Mouse (Mus musculus): ENCODE measurements around the gene Tmem181a.
A peak's percentile ranks its signal among the peaks of the same experiment; 100 is the strongest.
"Not testable (repeated sequence)": the region's sequence is repeated elsewhere in the genome, so short reads cannot be mapped to it uniquely, and the experiment has no call there.

The Tmem181a gene

GRCm38 (mm10) chr17:6306503-6306902 is 49.8 kb downstream of the Tmem181a start:
- DNase-seq = not testable (repeated sequence)

GRCm38 (mm10) chr17:6311716-6312115 is 55.1 kb downstream of the Tmem181a start:
- DNase-seq = not testable (repeated sequence)

- DNase-seq = not testable (repeated sequence)
Measured at GRCm38 (mm10) chr17:6312755-6313154, 56.1 kb downstream of the Tmem181a start.

GRCm38 (mm10) chr17:6314493-6314892 is 57.8 kb downstream of the Tmem181a start:
- DNase-seq = not testable (repeated sequence)

- peak; percentile 35 for DNase-seq
Measured at GRCm38 (mm10) chr17:6315706-6316105, 59.0 kb downstream of the Tmem181a start.

GRCm38 (mm10) chr17:6316379-6317126 is 59.9 kb downstream of the Tmem181a start:
- DNase-seq = peak; percentile 65

- DNase-seq = peak; percentile 98
Measured at GRCm38 (mm10) chr17:6317339-6317985, 60.8 kb downstream of the Tmem181a start, which contains the start of gene Dynlt1a. Gene Dynlt1a (minus strand): TSS chr17:6317500.

- DNase-seq = not testable (repeated sequence)
Measured at GRCm38 (mm10) chr17:6321081-6321777, 64.6 kb downstream of the Tmem181a start.

- DNase-seq = not testable (repeated sequence)
Measured at GRCm38 (mm10) chr17:6321778-6322101, 65.1 kb downstream of the Tmem181a start.

GRCm38 (mm10) chr17:6325021-6325420 is 68.4 kb downstream of the Tmem181a start:
- DNase-seq = not testable (repeated sequence)

- DNase-seq = not testable (repeated sequence)
Measured at GRCm38 (mm10) chr17:6325543-6325942, 68.9 kb downstream of the Tmem181a start.

- DNase-seq = not testable (repeated sequence)
Measured at GRCm38 (mm10) chr17:6327554-6327953, 70.9 kb downstream of the Tmem181a start.

GRCm38 (mm10) chr17:6328997-6329396 is 72.3 kb downstream of the Tmem181a start:
- DNase-seq = not testable (repeated sequence)

GRCm38 (mm10) chr17:6342606-6343294 is 86.1 kb downstream of the Tmem181a start:
- DNase-seq = not testable (repeated sequence)

GRCm38 (mm10) chr17:6355256-6355655 is 98.6 kb downstream of the Tmem181a start:
- not testable (repeated sequence) for DNase-seq
